Mouse (Mus musculus): Measurements from ENCODE around the gene Wdr70.

The Wdr70 gene

DNA sequence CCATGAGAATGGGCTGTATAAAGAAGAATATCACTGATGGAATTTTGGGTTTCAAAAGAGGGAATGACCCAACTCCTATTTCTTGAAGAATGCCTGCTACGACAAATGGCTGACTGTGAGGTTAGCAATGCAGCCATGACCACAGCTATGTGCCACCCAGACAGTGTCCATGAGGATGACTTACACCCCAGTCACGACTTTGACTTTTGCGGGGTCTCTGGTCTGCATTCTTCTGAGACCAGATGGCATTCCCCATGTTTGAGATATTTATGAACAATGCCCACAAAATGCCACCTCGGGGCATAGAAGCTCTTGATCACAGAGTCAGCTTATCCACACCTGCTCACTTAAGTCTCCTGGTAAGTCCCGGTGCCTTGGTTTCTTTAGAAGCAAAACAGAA is 236.1 kb downstream of the Wdr70 start:
- DNase-seq (ENCODE audit: low spot score): no peak

DNA sequence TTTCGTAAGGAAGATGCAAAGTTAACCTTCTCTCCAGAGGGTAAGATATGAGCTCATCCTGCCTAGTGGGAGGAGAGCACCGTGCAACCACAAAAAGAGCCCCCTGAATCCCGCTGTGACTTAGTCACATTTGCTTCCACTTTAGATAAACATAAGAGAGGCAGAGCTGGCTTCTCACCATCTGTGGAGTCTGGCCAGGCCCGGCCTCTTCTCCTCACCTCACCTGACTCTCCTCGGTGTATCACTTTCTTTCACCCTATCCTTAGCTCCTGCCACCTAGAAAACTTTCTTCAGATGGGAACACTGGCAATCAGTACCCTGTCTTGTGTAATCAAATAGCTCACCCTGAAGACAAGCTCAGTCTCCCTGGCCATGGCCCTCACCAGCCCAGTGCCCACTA is 240.2 kb downstream of the Wdr70 start:
- no peak for DNase-seq (ENCODE audit: low spot score)

- DNase-seq (ENCODE audit: low spot score): no peak
Measured at GRCm38 (mm10) chr15:7857418-7857817, 241.6 kb downstream of the Wdr70 start.

DNA sequence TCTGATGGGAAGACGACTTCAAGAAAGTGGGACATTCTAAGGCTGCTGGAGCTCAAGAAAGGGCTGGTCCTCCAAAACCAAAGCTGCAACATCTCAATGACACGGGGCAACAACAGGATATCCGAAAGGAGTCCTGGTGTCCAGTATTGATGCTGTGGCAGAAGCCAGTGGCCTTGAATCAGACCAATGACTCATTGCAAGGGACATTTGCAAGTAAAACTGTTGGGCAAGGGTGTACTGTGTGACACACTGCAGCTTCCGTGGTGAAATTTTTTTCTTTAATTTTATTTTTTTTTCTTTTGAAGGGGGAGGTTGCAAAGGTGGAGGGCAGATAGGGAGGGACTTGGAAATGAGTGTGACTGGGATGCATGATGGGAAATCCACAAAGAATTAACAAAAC is 256.6 kb downstream of the Wdr70 start:
- no peak for DNase-seq (ENCODE audit: low spot score)

DNA sequence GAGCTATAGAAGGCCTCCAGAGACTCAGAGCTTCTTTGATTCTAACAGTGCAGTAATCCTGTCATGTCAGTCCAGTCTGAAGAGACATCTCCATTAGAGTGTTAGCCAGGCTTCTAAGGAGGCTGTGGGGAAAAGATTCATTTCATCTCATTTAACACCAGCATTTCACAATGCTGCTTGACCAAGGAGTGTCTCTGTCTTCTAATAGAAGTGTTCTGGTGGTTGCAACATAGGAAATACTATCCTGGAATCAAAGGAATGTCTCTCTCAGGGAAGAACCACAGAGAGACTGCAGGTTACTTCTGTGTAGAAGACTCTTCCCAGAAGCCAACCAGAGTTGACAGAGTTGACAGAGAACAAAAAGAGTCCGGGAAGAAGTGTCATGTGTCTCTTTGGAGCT is 257.3 kb downstream of the Wdr70 start:
- DNase-seq (ENCODE audit: low spot score): no peak

- DNase-seq (ENCODE audit: low spot score): no peak
Measured at GRCm38 (mm10) chr15:7838921-7839309, 260.1 kb downstream of the Wdr70 start.

DNA sequence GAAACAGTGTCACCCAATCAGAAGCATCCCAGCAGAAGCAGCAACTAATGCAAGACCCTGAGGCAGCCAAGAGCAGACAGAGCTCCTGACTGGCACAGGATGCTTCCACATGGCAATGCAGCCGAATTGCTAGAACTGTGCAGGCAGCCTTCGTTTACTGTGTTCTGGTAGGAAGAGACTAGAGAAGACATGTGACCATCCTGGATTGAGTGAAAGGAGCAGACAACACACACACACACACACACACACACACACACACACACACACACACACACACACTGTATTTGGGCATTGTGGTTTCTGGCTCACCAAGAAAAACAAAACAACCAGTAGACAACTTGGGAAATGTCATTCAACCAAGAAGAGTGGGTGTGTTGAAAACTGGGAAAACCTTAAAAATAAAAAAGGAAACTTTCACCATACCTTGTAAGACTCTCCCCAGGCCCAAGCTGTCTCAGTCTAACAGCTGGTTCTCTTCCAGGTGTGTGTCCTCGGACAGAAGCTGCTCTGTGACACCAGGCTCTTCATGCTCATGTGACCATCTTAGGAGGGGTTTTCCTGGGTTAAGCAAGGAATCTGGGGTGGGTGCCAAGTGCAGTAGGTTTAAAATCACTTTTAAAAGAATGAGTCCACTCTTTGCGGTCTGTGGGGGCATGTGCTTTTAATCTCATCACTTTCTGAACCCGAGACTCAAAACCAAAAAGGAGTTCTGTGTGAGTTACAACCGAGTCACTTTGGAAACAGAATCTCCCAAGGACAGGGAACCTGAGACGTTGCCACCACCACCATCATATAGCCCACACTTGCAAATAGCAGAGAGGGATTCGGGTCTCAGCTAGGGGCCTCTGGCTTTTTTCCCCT is 260.7 kb downstream of the Wdr70 start:
- no peak for DNase-seq (ENCODE audit: low spot score)

DNA sequence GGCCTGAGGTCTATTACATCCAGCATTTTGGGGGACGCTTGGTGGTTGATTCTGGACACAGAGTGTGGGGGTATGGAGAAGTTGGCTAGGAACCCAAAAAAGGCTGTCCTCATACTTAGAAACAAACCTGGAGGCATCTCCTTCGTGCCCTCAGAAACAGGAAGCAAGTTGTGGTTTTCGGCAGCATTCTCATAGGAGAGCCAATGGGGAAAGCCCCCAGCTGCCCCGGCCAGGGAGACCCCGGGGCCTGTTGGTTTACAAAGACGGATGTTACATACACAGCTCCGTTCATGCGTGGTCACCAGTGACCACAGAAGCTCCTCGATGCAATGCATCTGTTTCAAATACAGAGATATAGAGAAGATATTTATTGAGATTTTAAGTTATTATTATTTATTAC is 263.6 kb downstream of the Wdr70 start:
- DNase-seq (ENCODE audit: low spot score): no peak

GRCm38 (mm10) chr15:7825530-7825929 is 273.5 kb downstream of the Wdr70 start:
- no peak for DNase-seq (ENCODE audit: low spot score)

GRCm38 (mm10) chr15:7823886-7824285 is 275.1 kb downstream of the Wdr70 start:
- DNase-seq (ENCODE audit: low spot score): no peak
